Mouse (Mus musculus) frontal cortex, postnatal 14 days (tissue): ENCODE measurements around the gene Zfp330.

Experiments used
- DNase-seq, 2 experiments: peaks; one replicate each; pipeline ENCODE4 v3.0.0; 2022; ENCODE audit warnings: low spot score in 2 of 2

Zfp330 gene

DNA sequence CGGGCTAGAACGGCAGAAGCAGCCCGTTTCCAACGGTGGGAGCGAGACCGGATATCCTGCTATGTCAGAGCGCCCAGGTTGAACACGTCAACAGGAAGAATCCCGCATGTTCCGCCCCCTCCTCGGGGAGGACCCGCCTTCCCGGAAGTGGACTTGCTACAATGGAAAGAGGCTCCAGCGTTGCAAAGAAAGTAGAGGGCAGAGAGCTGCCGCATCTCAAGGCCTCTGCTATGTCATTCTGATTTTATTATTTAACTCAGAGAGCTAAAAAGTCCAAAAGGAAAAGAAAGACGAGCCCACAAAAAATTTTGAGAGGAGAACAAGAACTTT lies at the start of gene Zfp330:
Gene Zfp330, minus strand, starts transcription at position 68 of the 330 bp plus-strand sequence.
- peak; percentile 86 to 87 for DNase-seq

DNA sequence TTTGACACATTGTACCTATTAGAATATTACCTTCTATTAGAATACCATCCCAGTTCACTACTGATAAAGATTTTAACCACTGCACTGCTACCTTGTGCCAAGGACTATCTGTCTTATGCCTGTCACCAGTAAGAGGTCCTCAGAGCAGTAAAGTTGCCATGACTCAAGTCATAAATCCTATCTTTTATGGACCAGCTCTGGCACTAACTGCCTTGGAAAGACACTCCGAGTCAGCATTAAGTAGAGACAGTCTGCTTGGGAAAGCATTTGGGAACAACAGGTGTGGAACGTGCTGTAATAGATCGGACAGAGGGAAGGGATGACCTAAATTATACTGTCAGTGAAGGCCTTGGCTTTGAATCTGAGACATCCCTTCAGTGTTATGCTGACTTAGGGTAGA lies 4.0 kb upstream of the Zfp330 start:
- DNase-seq: no peak

DNA sequence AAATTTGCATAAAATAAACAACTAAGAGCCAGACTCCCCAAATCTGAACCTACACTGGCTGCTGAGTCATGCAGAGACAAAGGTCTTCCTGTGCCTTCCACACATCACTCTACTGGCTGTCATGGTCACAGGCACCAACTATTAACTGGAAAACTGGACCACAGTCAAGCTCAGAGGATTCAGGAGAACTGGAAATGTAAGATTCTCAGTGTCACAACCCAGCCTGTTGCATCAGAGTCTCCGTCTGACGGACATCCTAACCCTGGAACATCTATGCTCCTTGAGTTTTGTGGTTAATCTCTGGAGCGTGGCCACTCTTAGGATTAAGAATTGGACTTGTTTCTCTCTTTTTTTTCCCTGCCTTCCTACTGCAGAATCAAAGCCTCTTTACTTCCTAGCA lies 3.4 kb upstream of the Zfp330 start:
- DNase-seq: no peak

DNA sequence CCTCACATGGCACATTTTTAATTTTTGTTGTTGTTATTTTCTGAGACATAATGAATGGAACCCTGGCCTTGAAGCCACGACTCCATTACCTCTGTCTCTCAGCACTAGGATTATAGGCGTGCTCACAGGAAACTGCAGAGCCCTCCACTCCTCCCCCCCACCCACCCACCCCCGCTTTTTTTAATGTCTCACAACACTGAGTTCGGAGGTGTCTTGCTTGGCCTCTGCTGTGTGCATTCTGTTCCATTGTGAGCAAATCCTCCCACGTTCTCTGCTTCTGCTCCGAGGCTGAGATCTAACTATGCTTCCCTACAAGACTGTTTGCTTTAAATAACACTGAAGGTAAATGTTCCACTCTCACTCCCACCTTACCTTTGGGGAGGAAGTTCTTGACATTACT lies 522 bp upstream of the Zfp330 start:
- no peak for DNase-seq

DNA sequence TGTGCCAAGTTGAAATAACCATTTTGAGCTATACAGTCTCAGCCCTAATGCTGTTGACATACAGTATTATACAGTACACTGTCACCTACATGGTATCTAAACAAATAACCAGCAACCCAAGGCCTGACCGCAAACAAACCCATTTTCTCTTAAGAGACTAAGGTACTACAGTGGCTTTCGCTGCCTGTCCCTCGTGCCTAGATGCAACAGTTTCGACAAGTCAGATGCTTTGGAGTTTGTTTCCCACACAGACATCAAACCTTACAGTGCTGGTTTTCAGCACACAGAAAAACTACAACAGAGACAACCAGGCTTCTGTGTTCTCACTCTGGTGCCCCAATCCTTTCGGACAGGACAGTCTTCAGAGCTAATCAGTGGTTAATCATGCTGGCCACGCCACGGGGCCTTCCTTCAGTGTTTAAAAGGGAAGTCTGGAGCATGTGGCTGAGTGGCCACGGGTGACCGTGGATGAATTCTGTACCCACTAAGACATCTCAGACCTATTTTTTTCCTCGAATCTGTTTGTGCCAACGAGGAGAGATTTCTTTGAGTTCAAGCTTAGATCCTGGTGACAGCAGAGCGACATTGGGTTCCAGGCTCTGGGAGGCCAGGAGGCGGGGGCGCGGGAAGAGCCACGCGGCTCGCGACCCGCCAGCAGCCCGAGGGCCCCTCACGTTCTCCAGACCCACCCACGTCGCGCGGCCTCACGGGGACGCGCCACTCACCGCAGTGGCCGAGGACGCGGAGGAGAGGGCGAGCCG lies 448 bp downstream of the Zfp330 start:
- peak in 1 of 2 experiments; percentile 12 for DNase-seq

DNA sequence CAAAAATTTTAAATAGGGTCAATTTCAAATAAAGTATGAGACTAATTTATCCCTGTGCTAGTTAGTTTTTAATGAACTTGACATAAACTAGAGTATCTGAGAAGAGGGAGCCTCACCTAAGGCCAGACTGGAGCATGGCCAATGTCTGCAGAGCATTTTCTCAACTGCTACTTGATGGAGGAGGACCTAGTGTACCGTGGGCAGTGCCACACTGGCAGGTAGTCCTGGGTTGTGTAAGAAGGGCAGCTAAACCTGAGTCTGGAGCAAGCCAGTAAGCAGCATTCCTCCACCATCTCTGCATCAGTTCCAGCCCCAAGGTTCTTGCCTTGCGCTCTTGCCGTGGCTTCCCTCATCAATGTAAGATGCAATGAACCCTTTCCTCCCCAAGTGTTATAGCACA lies 3.1 kb downstream of the Zfp330 start:
- no peak for DNase-seq

DNA sequence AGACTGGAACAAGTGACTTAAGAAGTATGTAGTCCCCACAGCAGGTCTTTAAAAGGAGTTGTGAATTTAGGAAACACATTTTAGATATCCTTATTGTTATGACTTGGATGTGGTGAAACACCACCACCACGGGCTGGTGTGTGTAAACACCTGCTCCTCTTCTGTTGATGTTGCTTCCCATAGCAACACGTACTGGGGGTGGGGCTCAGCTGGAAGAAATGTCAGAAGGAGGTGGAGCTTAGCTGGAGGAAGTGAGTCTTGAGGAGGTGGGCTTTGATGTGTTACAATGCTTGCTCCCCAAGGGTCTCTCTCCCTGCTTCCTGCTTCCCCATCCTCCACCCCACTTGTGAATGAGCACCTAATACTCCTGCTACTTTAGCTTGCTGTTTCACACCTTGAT lies 14.9 kb downstream of the Zfp330 start:
- no peak for DNase-seq

DNA sequence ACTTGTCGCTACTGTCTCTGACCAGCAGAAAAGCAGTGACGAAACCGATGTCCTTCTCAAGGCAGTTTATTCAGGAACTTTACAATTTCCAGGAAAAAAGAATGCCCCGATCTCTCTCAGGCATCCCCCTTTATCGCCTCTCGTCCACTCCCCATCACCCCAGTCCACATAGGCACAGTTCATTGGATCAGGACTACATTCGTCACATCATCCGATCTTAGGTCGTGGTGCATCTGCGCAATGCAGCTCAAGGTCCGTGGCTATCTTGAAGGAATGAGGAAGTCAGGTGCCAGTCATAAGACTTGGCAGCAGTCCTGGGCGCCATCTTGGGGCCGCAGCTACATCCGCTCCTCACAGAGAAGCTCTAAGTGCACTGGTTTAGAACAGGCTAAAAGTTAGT lies 19.0 kb downstream of the Zfp330 start:
- DNase-seq: no peak

DNA sequence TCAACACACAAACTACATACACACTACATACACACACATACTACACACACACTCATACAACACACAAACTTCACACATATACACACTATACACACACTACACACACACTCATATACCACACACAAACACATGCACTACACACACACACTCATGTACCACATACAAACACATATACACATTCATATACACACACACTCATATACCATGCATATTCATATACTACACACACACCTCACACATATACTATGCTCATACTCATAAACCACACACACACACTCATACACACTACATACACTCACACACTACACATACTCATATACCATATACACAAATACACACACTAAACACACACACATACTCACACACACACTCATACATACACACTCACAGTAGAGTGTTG lies 27.3 kb downstream of the Zfp330 start:
- DNase-seq: no peak

DNA sequence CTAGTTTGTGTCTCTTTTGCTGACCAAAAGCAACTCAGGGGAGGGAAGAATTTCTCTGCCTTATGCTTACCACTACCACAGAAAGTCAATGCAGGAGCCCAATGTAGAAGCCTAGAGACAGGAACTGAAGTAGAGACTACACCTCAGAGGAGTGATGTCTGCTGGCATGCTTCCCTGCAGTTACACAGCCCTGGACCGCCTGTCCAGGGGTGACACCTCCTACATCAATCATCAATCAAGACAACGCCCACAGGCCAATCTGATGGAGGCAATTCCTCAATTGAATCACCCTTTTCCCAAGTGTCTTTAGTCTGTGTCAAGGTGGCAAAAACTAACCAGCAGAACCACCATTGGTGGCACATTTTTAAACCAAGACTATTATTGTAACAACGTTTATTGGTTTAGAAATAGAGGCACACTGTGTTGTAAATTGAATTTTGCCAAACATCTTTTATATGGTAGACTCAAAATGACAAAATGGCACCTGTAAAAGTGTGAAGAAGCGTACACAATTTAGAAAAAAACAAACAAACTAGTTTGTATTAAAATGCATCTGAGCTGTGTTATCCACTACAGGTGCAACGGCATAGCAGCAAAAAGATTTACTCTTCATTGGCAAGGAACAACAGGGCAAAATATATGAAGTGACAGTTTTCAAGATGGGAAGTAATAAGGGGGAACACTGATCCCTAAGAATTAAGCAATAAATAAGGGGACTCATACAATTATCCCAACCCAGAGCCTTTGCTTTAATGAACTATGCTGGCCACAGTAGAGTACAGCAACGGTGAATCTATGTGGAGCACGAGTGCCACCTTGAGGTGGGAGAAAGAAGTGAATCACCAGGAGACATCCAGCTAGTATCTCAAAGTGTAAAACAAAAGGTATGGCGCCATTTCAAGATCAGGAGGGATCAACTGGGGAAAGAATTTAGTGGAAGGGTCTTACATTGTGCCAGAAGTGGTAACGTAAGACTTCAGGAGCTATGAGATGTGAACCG lies 29.8 kb downstream of the Zfp330 start:
- DNase-seq: peak; percentile 32 to 70
